Mouse (Mus musculus): Measurements from ENCODE around the gene Nup160. TPM values are rescaled to one million over a fixed set of nuclear protein-coding genes. Genes with fewer than 3 reads are reported as not detected.

Gene Nup160
- polyA plus RNA-seq, 1 experiment from 2014 or later = 79.1 TPM

GRCm38 (mm10) chr2:90781323-90781722 is 104.3 kb downstream of the Nup160 start:
- WGBS = 43% methylated on average over 3 of the region's 3 CpGs
- DNase-seq (ENCODE audit: low spot score) = no peak
- H3K9me3 ChIP-seq (replicated peaks) = no peaks in the 10 kb centered on the region
- H3K36me3 ChIP-seq = peaks cover 52% of the 10 kb centered on the region
- no peak overlapping the region for H3K4me3 ChIP-seq
- peaks cover 18% of the 10 kb centered on the region for H3K4me1 ChIP-seq
- peaks cover 19% of the 10 kb centered on the region for H3K27me3 ChIP-seq (ENCODE audit: low read depth, poor library complexity, severe bottlenecking)
- no peak overlapping the region for H3K27ac ChIP-seq

GRCm38 (mm10) chr2:90781938-90782337 is 104.9 kb downstream of the Nup160 start:
- Histone ChIP-seq H3K36me3 (peaks cover 46% of the 10 kb centered on the region), H3K27me3 (ENCODE audit: low read depth, poor library complexity, severe bottlenecking) (peaks cover 19% of the 10 kb centered on the region), H3K4me1 (peaks cover 18% of the 10 kb centered on the region), H3K4me3 (no peak overlapping the region), H3K27ac (no peak overlapping the region), H3K9me3 (replicated peaks) (no peaks in the 10 kb centered on the region)
- 44% methylated on average over 2 of the region's 2 CpGs for WGBS
- no peak for DNase-seq (ENCODE audit: low spot score)

GRCm38 (mm10) chr2:90782458-90782857 is 105.4 kb downstream of the Nup160 start, which contains the start of gene Agbl2:
Gene Agbl2 (plus strand): TSS chr2:90782727.
- Histone ChIP-seq H3K36me3 (peaks cover 41% of the 10 kb centered on the region), H3K9me3 (replicated peaks) (no peaks in the 10 kb centered on the region), H3K4me1 (peaks cover 18% of the 10 kb centered on the region), H3K27ac (peak within 1 kb of the TSS; percentile 72), H3K4me3 (peak within 1 kb of the TSS; percentile 58), H3K27me3 (ENCODE audit: low read depth, poor library complexity, severe bottlenecking) (peaks cover 19% of the 10 kb centered on the region)
- DNase-seq (ENCODE audit: low spot score) = no peak
- WGBS = 5% methylated on average over 11 of the region's 11 CpGs

GRCm38 (mm10) chr2:90782901-90783486 is 106.0 kb downstream of the Nup160 start:
- peak overlapping the region; percentile 58 for H3K4me3 ChIP-seq
- DNase-seq (ENCODE audit: low spot score) = peak; percentile 60
- peaks cover 19% of the 10 kb centered on the region for H3K27me3 ChIP-seq (ENCODE audit: low read depth, poor library complexity, severe bottlenecking)
- H3K36me3 ChIP-seq = peaks cover 36% of the 10 kb centered on the region
- H3K27ac ChIP-seq = peak overlapping the region; percentile 72
- no peaks in the 10 kb centered on the region for H3K9me3 ChIP-seq (replicated peaks)
- WGBS = under 1% methylated on average over 29 of the region's 29 CpGs
- peaks cover 18% of the 10 kb centered on the region for H3K4me1 ChIP-seq

Other genes starting within 250 kb of the Nup160 start
- 1.0 and 1.3 TPM in 2 replicates for gene Ptprj, start 96.6 kb upstream of the Nup160 start, polyA plus RNA-seq (2016; fragmentation: Nextera tagmentation; extraction: Ambion mirVana)
- gene Fnbp4, start 68.2 kb downstream of the Nup160 start, polyA plus RNA-seq (2016; fragmentation: Nextera tagmentation; extraction: Ambion mirVana) = 106 and 125 TPM in 2 replicates
- gene Agbl2, start 105.5 kb downstream of the Nup160 start, polyA plus RNA-seq (2016; fragmentation: Nextera tagmentation; extraction: Ambion mirVana) = 0.33 and 0.36 TPM in 2 replicates
- gene Mtch2, start 169.9 kb downstream of the Nup160 start, polyA plus RNA-seq (2016; fragmentation: Nextera tagmentation; extraction: Ambion mirVana) = 217 and 233 TPM in 2 replicates
- gene C1qtnf4, start 208.6 kb downstream of the Nup160 start, polyA plus RNA-seq (2016; fragmentation: Nextera tagmentation; extraction: Ambion mirVana) = 3.2 and 5.5 TPM in 2 replicates
- gene Kbtbd4, start 227.5 kb downstream of the Nup160 start, polyA plus RNA-seq (2016; fragmentation: Nextera tagmentation; extraction: Ambion mirVana) = 52.0 and 63.6 TPM in 2 replicates
- 216 and 220 TPM in 2 replicates for gene Ndufs3, start 227.6 kb downstream of the Nup160 start, polyA plus RNA-seq (2016; fragmentation: Nextera tagmentation; extraction: Ambion mirVana)